Mouse (Mus musculus) Patski (cell line): ENCODE data around the gene Gm20388. TPM values are rescaled to one million over a fixed set of nuclear protein-coding genes. Genes with fewer than 3 reads are reported as not detected.
A peak's percentile ranks its signal among the peaks of the same experiment; 100 is the strongest.

Source experiments
- ATAC-seq: fragments of 100-300 bp; one replicate; pipeline ENCODE4 v1.8.0; 2021
- CTCF ChIA-PET: fragments of 350-600 bp; sonication (Branson Sonifier 250); formaldehyde crosslinking; loops from one replicate; lab custom pipeline; 2022; ENCODE audit warnings: inconsistent platforms; lab: Charles Lee
- POLR2A ChIA-PET: fragments of 350-600 bp; sonication (Branson Sonifier 250); formaldehyde crosslinking; loops from one replicate; lab custom pipeline; 2022; ENCODE audit warnings: antibody characterized with exemption, inconsistent platforms; lab: Charles Lee
- DNase-seq: peaks from one replicate; pipeline ENCODE4 v3.0.0-alpha.2; 2011; ENCODE audit warnings: low read depth, low spot score
- H3K27me3 ChIP-seq: fragments of 371-371 bp; one replicate; pipeline ENCODE4 v1.5.1; 2021
- CTCF ChIP-seq: fragments of 100-300 bp; IDR thresholded peaks from one replicate; pipeline ENCODE4 v1.5.1; 2021
- in situ Hi-C: fragments of 300-500 bp; cut with MboI; formaldehyde crosslinking; loops from 3 replicates; pipeline ENCODE4 v1.11.1; 2018; ENCODE audit warnings: low pct_unique_long_range_greater_than_20kb, mixed read lengths
- polyA plus RNA-seq: library from polyadenylated mRNA; unstranded; gene quantifications from one replicate; pipeline ENCODE4 v1.2.3, GENCODE M21; 2021

Gm20388 gene
- polyA plus RNA-seq, 1 experiment from 2014 or later = 86.7 TPM

DNA sequence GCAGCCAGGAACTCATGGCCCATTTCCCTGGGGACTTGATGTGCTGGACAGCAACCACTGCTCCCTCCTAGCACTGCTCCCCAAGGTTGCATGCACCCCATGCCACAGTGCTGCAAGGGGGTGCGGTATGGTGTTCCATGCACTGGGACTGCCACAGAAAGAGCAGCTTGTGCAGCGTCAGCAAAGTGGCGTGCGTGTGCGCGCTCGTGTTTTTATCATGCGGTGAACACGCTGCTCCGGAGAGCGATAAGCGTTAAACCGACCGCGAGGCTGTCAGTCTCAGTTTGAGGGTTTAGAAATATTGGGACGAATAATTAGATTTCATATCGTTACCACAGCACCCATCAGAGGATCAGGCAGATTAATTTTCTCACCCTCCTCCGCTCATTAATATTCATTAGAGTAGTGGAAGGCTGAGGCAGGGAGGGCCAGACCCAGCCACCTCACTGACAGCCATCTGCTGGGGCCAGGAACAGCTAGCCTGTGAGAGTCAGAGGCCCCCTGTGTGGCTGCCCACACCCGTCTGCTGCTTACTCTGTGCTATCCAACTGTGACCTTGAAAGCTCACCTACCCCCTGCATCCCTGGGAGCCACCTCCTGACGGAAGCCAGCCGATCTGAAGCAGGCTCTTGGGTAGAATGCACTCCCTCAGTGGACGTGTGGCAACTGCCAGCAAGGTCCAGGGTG is 2419.1 kb downstream of the Gm20388 start:
- TF ChIP-seq CTCF = no peak
- in situ Hi-C loops = loop anchor here (5.0 kb wide), 1 partner anchor 47 kb away; the partner anchor contains the start of gene Zfpm1
- H3K27me3 ChIP-seq = no peaks in the 10 kb centered on the region
- ATAC-seq = no peak
- ChIA-PET CTCF (interaction anchor here (1.4 to 5.8 kb wide), 5 partner anchors 9 to 352 kb away, joined by 3 to 46 read pairs (median 8); no protein-coding TSS in a partner anchor), POLR2A (no interaction called here)
- no peak for DNase-seq

DNA sequence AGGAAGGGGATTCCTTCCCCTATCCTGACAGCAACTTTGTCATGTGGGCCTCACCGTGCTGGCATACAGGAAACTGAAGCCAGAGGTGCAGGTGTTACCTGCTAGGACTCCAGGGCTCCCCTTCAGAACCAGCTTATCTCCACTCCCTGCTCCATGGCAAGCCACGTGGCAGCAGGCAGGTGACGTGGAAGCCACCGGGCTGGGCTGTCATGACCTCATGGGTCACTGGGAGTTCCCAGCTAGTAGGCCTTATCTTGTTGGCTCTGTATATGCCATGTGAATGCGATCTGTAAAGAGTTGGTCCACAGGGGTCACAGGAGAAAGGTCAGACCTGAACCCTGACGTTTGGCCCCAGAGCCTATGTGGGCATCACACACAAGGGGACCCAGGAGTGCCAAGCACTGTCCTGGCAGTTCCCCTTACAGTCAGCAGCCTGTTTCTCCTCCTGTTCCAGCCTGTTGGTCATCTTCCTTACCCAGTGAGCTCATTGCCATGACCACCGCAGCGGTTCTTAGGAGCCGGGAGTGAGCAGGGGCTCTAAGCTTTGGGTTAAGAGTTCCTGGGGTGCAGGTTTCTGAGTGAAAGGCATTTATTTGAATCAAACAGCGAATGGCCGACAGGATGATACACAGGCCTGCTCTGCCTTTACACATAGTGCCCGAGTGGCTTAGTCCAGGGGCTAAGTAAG is 2419.9 kb downstream of the Gm20388 start:
- CTCF ChIA-PET = interaction anchor here (1.3 to 5.8 kb wide), 6 partner anchors 8 to 353 kb away, joined by 3 to 46 read pairs (median 6); no protein-coding TSS in a partner anchor
- in situ Hi-C loops = loop anchor here (5.0 kb wide), 1 partner anchor 48 kb away; the partner anchor contains the start of gene Zfpm1
- no peak for ATAC-seq

GRCm38 (mm10) chr8:122331134-122331523 is 2420.5 kb downstream of the Gm20388 start:
- ChIA-PET POLR2A (interaction anchor here (0.6 to 1.1 kb wide), 4 partner anchors 20 to 374 kb away, joined by 3 to 4 read pairs (median 3); no protein-coding TSS in a partner anchor), CTCF (interaction anchor here (1.2 to 5.8 kb wide), 7 partner anchors 38 to 353 kb away, joined by 3 to 46 read pairs (median 8); no protein-coding TSS in a partner anchor)
- no peak for TF ChIP-seq CTCF
- DNase-seq (no peak), ATAC-seq (no peak)
- in situ Hi-C loops = loop anchor here (5.0 kb wide), 1 partner anchor 49 kb away; the partner anchor contains the start of gene Zfpm1
- H3K27me3 ChIP-seq = no peaks in the 10 kb centered on the region

More for the DNA sequence above, 2419.9 kb downstream of the Gm20388 start:
- no peak for DNase-seq
- H3K27me3 ChIP-seq = no peaks in the 10 kb centered on the region
- POLR2A ChIA-PET = interaction anchor here (0.6 to 1.1 kb wide), 3 partner anchors 20 to 373 kb away, joined by 3 to 4 read pairs (median 3); no protein-coding TSS in a partner anchor
- TF ChIP-seq CTCF = no peak

DNA sequence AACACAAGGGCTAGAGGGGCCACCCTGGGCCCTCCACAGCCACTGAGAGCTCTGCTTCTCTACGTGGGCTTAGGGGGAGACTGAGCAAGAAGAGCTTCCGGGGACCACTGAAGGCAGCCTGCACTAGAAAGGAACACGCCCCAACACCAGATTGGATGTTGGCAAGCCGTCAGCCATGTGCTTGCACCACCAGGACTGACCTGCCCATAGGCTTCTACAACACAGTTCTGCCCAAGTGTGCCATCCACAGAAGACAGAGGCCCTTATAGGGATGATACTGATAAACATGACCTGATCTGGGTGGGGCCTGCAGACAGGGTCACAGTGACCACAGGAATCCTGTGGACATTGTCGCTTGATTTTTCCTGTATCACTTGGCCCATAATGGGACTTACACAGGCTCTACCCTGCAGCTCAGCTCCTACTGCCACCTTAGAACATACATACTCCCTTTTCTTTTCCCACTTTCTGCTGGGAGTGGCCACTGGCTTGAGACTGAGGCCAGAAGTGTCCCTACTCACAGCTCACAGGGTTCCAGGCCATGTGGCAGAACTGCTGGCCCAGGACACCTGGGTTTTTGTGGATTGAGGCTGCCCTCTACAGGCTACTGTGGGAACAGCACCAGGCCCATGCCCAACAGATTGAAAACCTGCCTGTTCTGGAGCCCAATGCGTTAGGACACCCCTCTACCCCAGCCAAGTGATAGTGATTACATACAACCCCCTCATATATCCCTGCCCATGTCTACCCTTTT is 2422.3 kb downstream of the Gm20388 start:
- DNase-seq = no peak
- ATAC-seq = peak; percentile 4
- in situ Hi-C loops = loop anchor here (5.0 kb wide), 1 partner anchor 51 kb away; the partner anchor contains the start of gene Zfpm1
- POLR2A ChIA-PET = interaction anchor here (0.6 to 1.5 kb wide), 4 partner anchors 43 to 370 kb away, joined by 3 to 5 read pairs (median 4); no protein-coding TSS in a partner anchor
- CTCF ChIA-PET = interaction anchor here (1.0 to 5.8 kb wide), 11 partner anchors 13 to 355 kb away, joined by 3 to 46 read pairs (median 7); no protein-coding TSS in a partner anchor
- no peak for TF ChIP-seq CTCF
- no peaks in the 10 kb centered on the region for H3K27me3 ChIP-seq

GRCm38 (mm10) chr8:122333531-122333930 is 2422.9 kb downstream of the Gm20388 start:
- TF ChIP-seq CTCF = no peak
- no peak for ATAC-seq
- DNase-seq = no peak
- CTCF ChIA-PET = interaction anchor here (1.0 to 5.8 kb wide), 8 partner anchors 12 to 59 kb away, joined by 3 to 46 read pairs (median 6); no protein-coding TSS in a partner anchor
- no peaks in the 10 kb centered on the region for H3K27me3 ChIP-seq
- POLR2A ChIA-PET = interaction anchor here (1.5 kb wide), 1 partner anchor 52 kb away, joined by 3 read pairs; no protein-coding TSS in a partner anchor
- in situ Hi-C loops = loop anchor here (5.0 kb wide), 1 partner anchor 51 kb away; the partner anchor contains the start of gene Zfpm1

GRCm38 (mm10) chr8:122334791-122335490 is 2424.3 kb downstream of the Gm20388 start:
- in situ Hi-C loops = loop anchor here (5.0 kb wide), 1 partner anchor 53 kb away; the partner anchor contains the start of gene Zfpm1
- ATAC-seq (no peak), DNase-seq (no peak)
- TF ChIP-seq CTCF = no peak
- ChIA-PET POLR2A (interaction anchor here (1.5 kb wide), 1 partner anchor 54 kb away, joined by 3 read pairs; no protein-coding TSS in a partner anchor), CTCF (interaction anchor here (2.1 to 5.8 kb wide), 2 partner anchors 51 to 60 kb away, joined by 7 to 46 read pairs; no protein-coding TSS in a partner anchor)
- no peaks in the 10 kb centered on the region for H3K27me3 ChIP-seq

- H3K27me3 ChIP-seq = no peaks in the 10 kb centered on the region
- in situ Hi-C loops = no loop called here
- ChIA-PET POLR2A (no interaction called here), CTCF (no interaction called here)
- DNase-seq (no peak), ATAC-seq (no peak)
- no peak for TF ChIP-seq CTCF
These were observed 2425.1 kb downstream of the Gm20388 start for GRCm38 (mm10) chr8:122335638-122336250.

- in situ Hi-C loops = no loop called here
- no peak for TF ChIP-seq CTCF
- DNase-seq (no peak), ATAC-seq (no peak)
- POLR2A ChIA-PET = no interaction called here
- CTCF ChIA-PET = no interaction called here
- no peaks in the 10 kb centered on the region for H3K27me3 ChIP-seq
These were observed 2425.7 kb downstream of the Gm20388 start for GRCm38 (mm10) chr8:122336251-122336910.
